ENCODE assay signal across 8 mouse cellular contexts in genomic region chr4:150008325-150008852, GRCm38 (mm10). TPM values are rescaled to one million over a fixed set of nuclear protein-coding genes. Genes with fewer than 3 reads are reported as not detected.
DNase-seq lines count a peak whose midpoint lies in the region; ATAC-seq and TF ChIP-seq lines count a peak whose summit lies in the region.

No protein-coding gene starts in this region.

- peak overlapping the region; percentile 79 for H3K27ac ChIP-seq in bone marrow macrophage, adult 2 months (ENCODE audit: insufficient read depth, low read depth, low read length)
- peak overlapping the region; percentile 85 for H3K27ac ChIP-seq in embryonic fibroblast, embryonic 13.5 days (ENCODE audit: insufficient read depth, low read length)
- peak overlapping the region; percentile 97 for H3K27ac ChIP-seq in heart, embryonic 13.5 days (replicated peaks)
- H3K27ac ChIP-seq in kidney, postnatal 0 days = peak overlapping the region; percentile 99
- H3K27ac ChIP-seq in lung, embryonic 15.5 days = peak overlapping the region; percentile 99
- peak overlapping the region; percentile 100 for H3K27ac ChIP-seq in thymus, adult 2 months (ENCODE audit: control insufficient read depth, insufficient read depth, low read length)

- H3K9me3 ChIP-seq in heart, embryonic 13.5 days = 0 out of 2 replicates have a peak, but pooled peaks cover 2% of the 10 kb centered on the region
- no peaks in the 10 kb centered on the region for H3K9me3 ChIP-seq in kidney, postnatal 0 days (replicated peaks; ENCODE audit: low read length)
- H3K9me3 ChIP-seq in lung, embryonic 15.5 days = no peaks in the 10 kb centered on the region

- peak; percentile 94 for DNase-seq in kidney, postnatal 0 days (ENCODE audit: low spot score)
- peak; percentile 87 for DNase-seq in thymus, adult 2 months

- under 1% methylated on average over 42 of the region's 42 CpGs for WGBS in heart, embryonic 13.5 days
- under 1% methylated on average over 41 of the region's 42 CpGs for WGBS in kidney, postnatal 0 days
- under 1% methylated on average over 42 of the region's 42 CpGs for WGBS in lung, embryonic 15.5 days
- WGBS in thymus, adult 2 months = under 1% methylated on average over 42 of the region's 42 CpGs

- no peaks in the 10 kb centered on the region for H3K27me3 ChIP-seq in heart, embryonic 13.5 days (replicated peaks)
- no peaks in the 10 kb centered on the region for H3K27me3 ChIP-seq in kidney, postnatal 0 days (ENCODE audit: insufficient read depth, low read length)
- H3K27me3 ChIP-seq in lung, embryonic 15.5 days = no peaks in the 10 kb centered on the region
- H3K27me3 ChIP-seq in thymus, adult 2 months (ENCODE audit: control insufficient read depth, insufficient read depth, low read length) = no peaks in the 10 kb centered on the region

- H3K4me1 ChIP-seq in bone marrow macrophage, adult 2 months (ENCODE audit: control insufficient read depth, insufficient read depth, low read length) = peaks cover 51% of the 10 kb centered on the region
- peaks cover 8% of the 10 kb centered on the region for H3K4me1 ChIP-seq in embryonic fibroblast, embryonic 13.5 days (ENCODE audit: control insufficient read depth, insufficient read depth, low read length)
- peaks cover 64% of the 10 kb centered on the region for H3K4me1 ChIP-seq in heart, embryonic 13.5 days
- H3K4me1 ChIP-seq in kidney, postnatal 0 days (replicated peaks; ENCODE audit: insufficient read depth, low read length) = peaks cover 18% of the 10 kb centered on the region
- peaks cover 60% of the 10 kb centered on the region for H3K4me1 ChIP-seq in lung, embryonic 15.5 days
- H3K4me1 ChIP-seq in thymus, adult 2 months (replicated peaks; ENCODE audit: control insufficient read depth, insufficient read depth, low read length) = peaks cover 56% of the 10 kb centered on the region

- H3K4me3 ChIP-seq in bone marrow macrophage, adult 2 months (ENCODE audit: insufficient read depth, low read length) = peak overlapping the region; percentile 70
- H3K4me3 ChIP-seq in embryonic fibroblast, embryonic 13.5 days (ENCODE audit: insufficient read depth, low read length) = peak overlapping the region; percentile 42
- peak overlapping the region; percentile 76 for H3K4me3 ChIP-seq in heart, embryonic 13.5 days
- H3K4me3 ChIP-seq in kidney, postnatal 0 days (replicated peaks; ENCODE audit: low read depth, low read length) = peak overlapping the region; percentile 73
- peak overlapping the region; percentile 78 for H3K4me3 ChIP-seq in lung, embryonic 15.5 days
- H3K4me3 ChIP-seq in thymus, adult 2 months (ENCODE audit: control insufficient read depth, insufficient read depth, low read length) = peak overlapping the region; percentile 95

- ATAC-seq in CD4-positive, CD25-positive, alpha-beta regulatory T cell, adult 4 months = peak; percentile 70
- peak; percentile 72 for ATAC-seq in heart, embryonic 13.5 days (ENCODE audit: extremely low read depth, insufficient number of reproducible peaks, low FRiP score, low TSS enrichment)
- ATAC-seq in kidney, postnatal 0 days (replicated peaks; ENCODE audit: low FRiP score, low read depth) = peak; percentile 90
- ATAC-seq in lung, embryonic 15.5 days (ENCODE audit: borderline replicate concordance, extremely low read depth, low FRiP score, low TSS enrichment) = peak; percentile 82
- peak; percentile 77 for ATAC-seq in neutrophil, adult 5-6 weeks (ENCODE audit: extremely low read depth, insufficient number of reproducible peaks, low FRiP score, poor library complexity, severe bottlenecking)

- TF ChIP-seq POLR2A in bone marrow macrophage, adult 2 months (IDR thresholded peaks at IDR 0.05; ENCODE audit: borderline replicate concordance, low read depth, low read length) = no peak
- peak; percentile 74 for TF ChIP-seq POLR2A in embryonic fibroblast, embryonic 13.5 days (IDR thresholded peaks at IDR 0.05; ENCODE audit: low read depth, low read length)
- no peak for TF ChIP-seq POLR2A in thymus, adult 2 months (IDR thresholded peaks at IDR 0.05; ENCODE audit: control insufficient read depth, extremely low read depth, insufficient read depth, low read length, poor library complexity)

- TF ChIP-seq CTCF in bone marrow macrophage, adult 2 months (IDR thresholded peaks at IDR 0.05; ENCODE audit: low read depth, low read length) = 0 out of 2 replicates have a peak, but pooled peaks have one; percentile 12
- peak; percentile 68; the same call in 1 of the 2 replicates for TF ChIP-seq CTCF in embryonic fibroblast, embryonic 13.5 days (IDR thresholded peaks at IDR 0.05; ENCODE audit: borderline replicate concordance, insufficient read depth, low read length)
- peak; percentile 85 for TF ChIP-seq CTCF in kidney, postnatal 0 days (IDR thresholded peaks at IDR 0.05; ENCODE audit: low read depth)
- TF ChIP-seq CTCF in thymus, adult 2 months (IDR thresholded peaks at IDR 0.05; ENCODE audit: borderline replicate concordance, control insufficient read depth, extremely low read depth, insufficient read depth, low read length, poor library complexity) = peak; percentile 84; the same call in 1 of the 2 replicates

- peaks cover 8% of the 10 kb centered on the region; the same call in 1 of the 2 replicates for H3K36me3 ChIP-seq in heart, embryonic 13.5 days
- no peaks in the 10 kb centered on the region for H3K36me3 ChIP-seq in kidney, postnatal 0 days (ENCODE audit: insufficient read depth, low read length)
- H3K36me3 ChIP-seq in lung, embryonic 15.5 days = no peaks in the 10 kb centered on the region
- H3K36me3 ChIP-seq in thymus, adult 2 months (ENCODE audit: control insufficient read depth, insufficient read depth, low read length) = no peaks in the 10 kb centered on the region

- peak overlapping the region; percentile 75 for H3K4me2 ChIP-seq in heart, embryonic 13.5 days
- H3K4me2 ChIP-seq in kidney, postnatal 0 days (ENCODE audit: low read length) = peak overlapping the region; percentile 89
- H3K4me2 ChIP-seq in lung, embryonic 15.5 days = peak overlapping the region; percentile 90

- H3K9ac ChIP-seq in heart, embryonic 13.5 days = peak overlapping the region; percentile 93
- peak overlapping the region; percentile 88 for H3K9ac ChIP-seq in kidney, postnatal 0 days (ENCODE audit: low read depth, low read length)
- peak overlapping the region; percentile 83 for H3K9ac ChIP-seq in lung, embryonic 15.5 days

RNA-seq across cellular contexts. Expression of gene H6pd, which starts 0.4 kb away (rescaled TPM):
- 1 to 10 TPM; 4.1 to 4.4 TPM for polyA plus RNA-seq in CD4-positive, CD25-positive, alpha-beta regulatory T cell, adult 4 months (2017; shearing (Covaris generic))
- polyA plus RNA-seq in bone marrow macrophage, adult 2 months (2012; ENCODE audit: insufficient read depth, insufficient read length, missing spikeins) = 35.4 and 41.1 TPM in 2 replicates
- 59.2 and 64.8 TPM in 2 replicates for polyA plus RNA-seq in embryonic fibroblast, embryonic 13.5 days (2011; ENCODE audit: insufficient read length, low read depth, missing spikeins)
- polyA plus RNA-seq in heart, embryonic 13.5 days (2015; fragmentation: Nextera tagmentation; extraction: Ambion mirVana) = 10.2 and 10.6 TPM in 2 replicates
- polyA plus RNA-seq in kidney, postnatal 0 days (2015; fragmentation: Nextera tagmentation; extraction: Ambion mirVana) = 27.2 and 27.8 TPM in 2 replicates
- 25.0 and 29.3 TPM in 2 replicates for polyA plus RNA-seq in lung, embryonic 15.5 days (2015; fragmentation: Nextera tagmentation; extraction: Ambion mirVana)
- total RNA-seq in neutrophil, adult 5-6 weeks (2017) = 18.6 and 20.5 TPM in 2 replicates
- 138 and 152 TPM in 2 replicates for polyA plus RNA-seq in thymus, adult 2 months (2012; rRNA removed)

RNA-seq across cellular contexts. Expression of gene Spsb1, which starts 53.5 kb away (rescaled TPM):
- 1 to 10 TPM; 4.5 to 7.9 TPM for polyA plus RNA-seq in CD4-positive, CD25-positive, alpha-beta regulatory T cell, adult 4 months (2017; shearing (Covaris generic))
- 1.2 TPM in 1 of 2 replicates, not detected in the other for polyA plus RNA-seq in bone marrow macrophage, adult 2 months (2012; ENCODE audit: insufficient read depth, insufficient read length, missing spikeins)
- polyA plus RNA-seq in embryonic fibroblast, embryonic 13.5 days (2011; ENCODE audit: insufficient read length, low read depth, missing spikeins) = 36.4 and 40.9 TPM in 2 replicates
- polyA plus RNA-seq in heart, embryonic 13.5 days (2015; fragmentation: Nextera tagmentation; extraction: Ambion mirVana) = 4.3 and 4.5 TPM in 2 replicates
- polyA plus RNA-seq in kidney, postnatal 0 days (2015; fragmentation: Nextera tagmentation; extraction: Ambion mirVana) = 10.7 and 11.6 TPM in 2 replicates
- polyA plus RNA-seq in lung, embryonic 15.5 days (2015; fragmentation: Nextera tagmentation; extraction: Ambion mirVana) = 15.6 and 15.7 TPM in 2 replicates
- 0.58 and 0.74 TPM in 2 replicates for total RNA-seq in neutrophil, adult 5-6 weeks (2017)
- polyA plus RNA-seq in thymus, adult 2 months (2012; rRNA removed) = 28.5 and 30.4 TPM in 2 replicates

Comparison
In these comparisons a context has a peak if more than half of its experiments do, and no peak if none do; other contexts are left out.
1. Peak in every context shown above with its lines: DNase-seq, ATAC-seq, H3K4me3 ChIP-seq and H3K27ac ChIP-seq.
2. H3K4me3 ChIP-seq: peak in every context shown above with its lines; median percentile 95 in thymus, adult 2 months; 78 in lung, embryonic 15.5 days; 76 in heart, embryonic 13.5 days; 73 in kidney, postnatal 0 days; 70 in bone marrow macrophage, adult 2 months; 42 in embryonic fibroblast, embryonic 13.5 days.
3. CTCF ChIP-seq: peak in every context shown above with its lines; median percentile 85 in kidney, postnatal 0 days; 84 in thymus, adult 2 months; 68 in embryonic fibroblast, embryonic 13.5 days; 12 in bone marrow macrophage, adult 2 months.